Mouse (Mus musculus) olfactory bulb, adult 2 months (tissue): ENCODE data around the gene Mmp19.

Source experiments
- CTCF ChIP-seq: fragments of 200-500 bp; IDR thresholded peaks from 2 replicates; pipeline ENCODE4 v1.5.1; 2012; ENCODE audit warnings: low read depth, mild to moderate bottlenecking, low read length, moderate library complexity; ENCODE audit not compliant: insufficient read depth
- POLR2A ChIP-seq: fragments of 200-500 bp; IDR thresholded peaks from 2 replicates; pipeline ENCODE4 v1.6.1; 2012; ENCODE audit warnings: mild to moderate bottlenecking, low read depth, low read length, moderate library complexity; ENCODE audit not compliant: insufficient read depth

DNA sequence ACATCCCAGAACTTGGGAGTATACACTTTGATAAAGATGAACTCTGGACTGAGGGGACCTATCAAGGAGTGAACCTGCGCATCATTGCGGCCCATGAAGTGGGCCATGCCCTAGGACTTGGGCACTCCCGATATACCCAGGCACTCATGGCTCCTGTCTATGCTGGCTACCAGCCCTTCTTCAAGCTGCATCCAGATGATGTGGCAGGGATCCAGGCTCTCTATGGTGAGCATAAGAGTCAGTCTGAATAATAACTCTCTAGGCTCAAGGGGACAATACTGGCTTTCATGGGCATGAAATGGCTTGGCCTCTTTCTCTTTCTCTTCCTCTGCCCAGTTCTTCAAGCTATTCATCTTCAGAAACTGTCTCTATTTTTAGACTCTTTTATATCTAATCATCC, 4.9 kb downstream of the Mmp19 start:
- TF ChIP-seq POLR2A (no peak), CTCF (no peak)
